Comparison of ENCODE assay signal across 23 mouse cellular contexts in genomic region chr16:97960348-97960747, GRCm38 (mm10). TPM values are rescaled to one million over a fixed set of nuclear protein-coding genes. Genes with fewer than 3 reads are reported as not detected.
DNase-seq lines count a peak whose midpoint lies in the region; ATAC-seq lines count a peak whose summit lies in the region.
"Had no signal": no experiment of that assay in that cellular context is flagged by ENCODE, and none has a peak within 500 bp of the region (broad histone marks: within the 10 kb centered on the region; RNA-seq: fewer than 3 reads in every experiment).

No protein-coding gene starts in this region.

- DNase-seq in hindbrain, embryonic 14.5 days (ENCODE audit: low spot score) = no peak
- no peak for DNase-seq in hindbrain, embryonic 10.5 days (ENCODE audit: low spot score)
- DNase-seq in spleen, postnatal 4 days (ENCODE audit: low spot score in 2 of 2) = peak; percentile 9 to 55
- no peak for DNase-seq in spleen, adult 12 weeks (ENCODE audit: low spot score)
- DNase-seq in limb, embryonic 10.5 days (ENCODE audit: low spot score) = no peak
- no peak for DNase-seq in testis, postnatal 14 days (ENCODE audit: low spot score)
- DNase-seq: adrenal gland, postnatal 14 days; cerebellum, adult 8-10 months; gastrocnemius, postnatal 10 days; heart, postnatal 10 days; kidney, adult 2 months; kidney, postnatal 10 days; left cerebral cortex, postnatal 4 days; lung, adult 18-20 months; lung, postnatal 10 days; retina, postnatal 1 day had no signal

- H3K27ac ChIP-seq in hindbrain, embryonic 14.5 days = no peak overlapping the region
- no peak overlapping the region for H3K27ac ChIP-seq in hindbrain, embryonic 10.5 days
- peak overlapping the region; percentile 10; the same call in 1 of the 2 replicates for H3K27ac ChIP-seq in liver, embryonic 15.5 days (replicated peaks)
- no peak overlapping the region for H3K27ac ChIP-seq in limb, embryonic 10.5 days
- H3K27ac ChIP-seq: embryonic facial prominence, embryonic 15.5 days; hindbrain, embryonic 12.5 days; midbrain, embryonic 12.5 days; neural tube, embryonic 12.5 days; stomach, postnatal 0 days had no signal

- peaks cover 18% of the 10 kb centered on the region for H3K36me3 ChIP-seq in hindbrain, embryonic 14.5 days (replicated peaks; ENCODE audit: control insufficient read depth, insufficient read depth)
- peaks cover 29% of the 10 kb centered on the region for H3K36me3 ChIP-seq in hindbrain, embryonic 10.5 days
- peaks cover 10% of the 10 kb centered on the region; the same call in 1 of the 2 replicates for H3K36me3 ChIP-seq in liver, embryonic 15.5 days (replicated peaks)
- H3K36me3 ChIP-seq in limb, embryonic 10.5 days = peaks cover 16% of the 10 kb centered on the region

- no peaks in the 10 kb centered on the region for H3K27me3 ChIP-seq in hindbrain, embryonic 14.5 days (ENCODE audit: control insufficient read depth, insufficient read depth, low read length)
- H3K27me3 ChIP-seq in hindbrain, embryonic 10.5 days (ENCODE audit: insufficient read depth, poor library complexity, severe bottlenecking) = no peaks in the 10 kb centered on the region
- H3K27me3 ChIP-seq in liver, embryonic 15.5 days = no peaks in the 10 kb centered on the region
- H3K27me3 ChIP-seq in limb, embryonic 10.5 days (ENCODE audit: low read depth, poor library complexity, severe bottlenecking) = no peaks in the 10 kb centered on the region
- H3K27me3 ChIP-seq: embryonic facial prominence, embryonic 15.5 days; hindbrain, embryonic 12.5 days; midbrain, embryonic 12.5 days; neural tube, embryonic 12.5 days had no signal

- no peak overlapping the region for H3K9ac ChIP-seq in hindbrain, embryonic 14.5 days
- H3K9ac ChIP-seq in liver, embryonic 15.5 days = no peak overlapping the region
- H3K9ac ChIP-seq: embryonic facial prominence, embryonic 15.5 days; hindbrain, embryonic 12.5 days; midbrain, embryonic 12.5 days; neural tube, embryonic 12.5 days had no signal

- 94% methylated on average over 3 of the region's 3 CpGs for WGBS in hindbrain, embryonic 14.5 days
- 96% methylated on average over 3 of the region's 3 CpGs for WGBS in hindbrain, embryonic 10.5 days
- 60% methylated on average over 3 of the region's 3 CpGs for WGBS in liver, embryonic 15.5 days (ENCODE audit: insufficient replicate concordance)
- 93% methylated on average over 3 of the region's 3 CpGs for WGBS in limb, embryonic 10.5 days

- no peak overlapping the region for H3K4me2 ChIP-seq in hindbrain, embryonic 14.5 days (replicated peaks)
- H3K4me2 ChIP-seq in liver, embryonic 15.5 days = peak overlapping the region; percentile 90; the same call in 1 of the 2 replicates
- H3K4me2 ChIP-seq: embryonic facial prominence, embryonic 15.5 days had no signal

- H3K4me3 ChIP-seq in hindbrain, embryonic 14.5 days (replicated peaks; ENCODE audit: low read length) = 0 out of 2 replicates have a peak overlapping the region, but pooled peaks have one; percentile 76
- H3K4me3 ChIP-seq in hindbrain, embryonic 10.5 days = no peak overlapping the region
- H3K4me3 ChIP-seq in liver, embryonic 15.5 days (replicated peaks) = no peak overlapping the region
- H3K4me3 ChIP-seq in limb, embryonic 10.5 days = no peak overlapping the region
- H3K4me3 ChIP-seq: embryonic facial prominence, embryonic 15.5 days; hindbrain, embryonic 12.5 days; midbrain, embryonic 12.5 days; neural tube, embryonic 12.5 days had no signal

- ATAC-seq in hindbrain, embryonic 14.5 days (ENCODE audit: low FRiP score) = no peak
- no peak for ATAC-seq in liver, embryonic 15.5 days (ENCODE audit: insufficient read depth)
- ATAC-seq: forebrain, embryonic 14.5 days had no signal

- H3K4me1 ChIP-seq in hindbrain, embryonic 14.5 days (replicated peaks; ENCODE audit: control insufficient read depth, insufficient read depth, low read length) = peaks cover 10% of the 10 kb centered on the region; the same call in 1 of the 2 replicates
- peaks cover 17% of the 10 kb centered on the region for H3K4me1 ChIP-seq in hindbrain, embryonic 10.5 days (replicated peaks)
- peaks cover 81% of the 10 kb centered on the region for H3K4me1 ChIP-seq in liver, embryonic 15.5 days (replicated peaks)
- peaks cover 13% of the 10 kb centered on the region for H3K4me1 ChIP-seq in limb, embryonic 10.5 days

- no peaks in the 10 kb centered on the region for H3K9me3 ChIP-seq in hindbrain, embryonic 14.5 days (ENCODE audit: control insufficient read depth, low read length)
- H3K9me3 ChIP-seq in hindbrain, embryonic 10.5 days = no peaks in the 10 kb centered on the region
- H3K9me3 ChIP-seq in liver, embryonic 15.5 days (replicated peaks) = no peaks in the 10 kb centered on the region
- H3K9me3 ChIP-seq in limb, embryonic 10.5 days (replicated peaks) = no peaks in the 10 kb centered on the region
- H3K9me3 ChIP-seq: embryonic facial prominence, embryonic 15.5 days; hindbrain, embryonic 12.5 days; midbrain, embryonic 12.5 days; neural tube, embryonic 12.5 days had no signal

RNA-seq across cellular contexts. Expression of gene C2cd2, which starts 2.0 kb away (rescaled TPM):
- polyA plus RNA-seq in hindbrain, embryonic 14.5 days (2014; fragmentation: Nextera tagmentation; extraction: Ambion mirVana) = 19.6 and 21.0 TPM in 2 replicates
- 13.6 and 17.0 TPM in 2 replicates for polyA plus RNA-seq in hindbrain, embryonic 10.5 days (2016; fragmentation: Nextera tagmentation; extraction: Ambion mirVana)
- polyA plus RNA-seq in liver, embryonic 15.5 days (2015; fragmentation: Nextera tagmentation; extraction: Ambion mirVana) = 5.5 and 6.0 TPM in 2 replicates
- polyA plus RNA-seq in limb, embryonic 10.5 days (2016; fragmentation: Nextera tagmentation; extraction: Ambion mirVana) = 12.3 and 14.8 TPM in 2 replicates

RNA-seq across cellular contexts. Expression of gene Zbtb21, which starts 2.1 kb away (rescaled TPM):
- polyA plus RNA-seq in hindbrain, embryonic 14.5 days (2014; fragmentation: Nextera tagmentation; extraction: Ambion mirVana) = 13.8 and 14.2 TPM in 2 replicates
- polyA plus RNA-seq in hindbrain, embryonic 10.5 days (2016; fragmentation: Nextera tagmentation; extraction: Ambion mirVana) = 13.1 and 14.0 TPM in 2 replicates
- polyA plus RNA-seq in liver, embryonic 15.5 days (2015; fragmentation: Nextera tagmentation; extraction: Ambion mirVana) = 3.3 and 3.8 TPM in 2 replicates
- polyA plus RNA-seq in limb, embryonic 10.5 days (2016; fragmentation: Nextera tagmentation; extraction: Ambion mirVana) = 14.4 TPM in 2 replicates

RNA-seq across cellular contexts. Expression of gene B230307C23Rik, which starts 36.8 kb away (rescaled TPM):
- 24.0 and 24.2 TPM in 2 replicates for polyA plus RNA-seq in hindbrain, embryonic 14.5 days (2014; fragmentation: Nextera tagmentation; extraction: Ambion mirVana)
- 16.6 and 18.9 TPM in 2 replicates for polyA plus RNA-seq in hindbrain, embryonic 10.5 days (2016; fragmentation: Nextera tagmentation; extraction: Ambion mirVana)
- polyA plus RNA-seq in liver, embryonic 15.5 days (2015; fragmentation: Nextera tagmentation; extraction: Ambion mirVana) = 9.8 and 11.0 TPM in 2 replicates
- 20.0 and 23.3 TPM in 2 replicates for polyA plus RNA-seq in limb, embryonic 10.5 days (2016; fragmentation: Nextera tagmentation; extraction: Ambion mirVana)

Comparison
In these comparisons a context has a peak if more than half of its experiments do, and no peak if none do; other contexts are left out.
1. DNase-seq: peak in spleen, postnatal 4 days (2 of 2); none in hindbrain, embryonic 14.5 days (single experiment), hindbrain, embryonic 10.5 days (single experiment), spleen, adult 12 weeks (single experiment), limb, embryonic 10.5 days (single experiment) and testis, postnatal 14 days (single experiment).